Mouse (Mus musculus) liver, adult 10 weeks (tissue): Measurements from ENCODE around the gene Zfp169. TPM values are rescaled to one million over a fixed set of nuclear protein-coding genes. Genes with fewer than 3 reads are reported as not detected.

Experiments used
- polyA plus RNA-seq: library from polyadenylated mRNA; stranded (reverse); fragments of 350-450 nt; fragmentation: Illumina TruSeq; extraction: RNeasy Lipid Tissue Mini Kit (QIAGEN cat#74804); gene quantifications from one replicate; pipeline ENCODE4 v1.2.3, GENCODE M21; 2014; ENCODE audit warnings: low read depth, low replicate concordance

Gene Zfp169
- 2.8 TPM for polyA plus RNA-seq

GRCm38 (mm10) chr13:48513003-48513929, at the start of gene Zfp169, which contains the start of gene A830005F24Rik:
Gene Zfp169 (minus strand): TSS chr13:48513451.
Gene A830005F24Rik (plus strand): TSS chr13:48513570.

Other genes with a start within 250 kb of the Zfp169 start
- gene A830005F24Rik, start 119 bp upstream of the Zfp169 start, polyA plus RNA-seq: not detected
- 1.5 TPM for gene Ptpdc1, start 112.2 kb upstream of the Zfp169 start, polyA plus RNA-seq
- not detected for gene Barx1, start 149.5 kb upstream of the Zfp169 start, polyA plus RNA-seq